Mouse (Mus musculus) MEL (cell line): ENCODE measurements at regions not wholly inside any gene's neighbourhood (a gene's known extent, or its start where the extent isn't known, plus 50 kb on each side); places are given as distances from the start of the nearest gene placed in this dataset.

Experiments
- DNase-seq: peaks from one replicate; pipeline ENCODE4 v3.0.0; 2011; ENCODE audit warnings: low read depth, low spot score
- H3K27ac ChIP-seq: 2 replicates; pipeline ENCODE4 v1.5.1; 2012; ENCODE audit warnings: low read depth, mild to moderate bottlenecking, control low read depth, low read length, moderate library complexity; ENCODE audit not compliant: control insufficient read depth
- H3K27me3 ChIP-seq, 2 experiments: fragments of 150-350 bp in 1 of 2; sonication (generic) in 1 of 2; 2 replicates each; pipeline ENCODE4 v1.6.1; 2012; ENCODE audit warnings: low read length in 2 of 2, mild to moderate bottlenecking in 2 of 2, improper control_type of control experiment in 1 of 2, moderate library complexity in 1 of 2; ENCODE audit not compliant: insufficient read depth in 2 of 2, control insufficient read depth in 1 of 2
- H3K36me3 ChIP-seq, 2 experiments: 2 replicates each; pipeline ENCODE4 v1.6.1; 2012 to 2014; ENCODE audit warnings: low read length in 2 of 2, improper control_type of control experiment in 1 of 2, inconsistent platforms in 1 of 2, mild to moderate bottlenecking in 1 of 2; ENCODE audit not compliant: insufficient read depth in 2 of 2, control insufficient read depth in 1 of 2
- H3K4me1 ChIP-seq, 2 experiments: fragments of 150-350 bp in 1 of 2; sonication (generic) in 1 of 2; 2 replicates each; pipeline ENCODE4 v1.6.1; 2012; ENCODE audit warnings: low read length in 2 of 2, improper control_type of control experiment in 1 of 2, mild to moderate bottlenecking in 1 of 2; ENCODE audit not compliant: insufficient read depth in 2 of 2, control insufficient read depth in 1 of 2
- H3K4me3 ChIP-seq, 2 experiments: fragments of 150-350 bp in 1 of 2; sonication (generic) in 1 of 2; 2 replicates each; pipeline ENCODE4 v1.5.1; 2012; ENCODE audit warnings: low read depth in 2 of 2, low read length in 2 of 2, mild to moderate bottlenecking in 2 of 2, moderate library complexity in 2 of 2, control low read depth in 1 of 2, improper control_type of control experiment in 1 of 2; ENCODE audit not compliant: control insufficient read depth in 1 of 2, insufficient read depth in 1 of 2
- H3K79me2 ChIP-seq: 2 replicates; pipeline ENCODE4 v1.6.1; 2012; ENCODE audit warnings: mild to moderate bottlenecking, low read length, moderate library complexity; ENCODE audit not compliant: control insufficient read depth, poor library complexity, insufficient read depth
- H3K9ac ChIP-seq: 2 replicates; pipeline ENCODE4 v1.6.1; 2012; ENCODE audit warnings: low read depth, mild to moderate bottlenecking, control low read depth, low read length, moderate library complexity; ENCODE audit not compliant: control insufficient read depth, poor library complexity, severe bottlenecking
- H3K9me3 ChIP-seq: fragments of 150-350 bp; sonication (generic); replicated peaks from 2 replicates; pipeline ENCODE4 v1.6.1; 2012; ENCODE audit warnings: mild to moderate bottlenecking, low read length, improper control_type of control experiment, moderate library complexity; ENCODE audit not compliant: insufficient read depth
- BHLHE40 ChIP-seq: IDR thresholded peaks from 2 replicates; pipeline ENCODE4 v1.6.1; 2012; ENCODE audit warnings: low read depth, mild to moderate bottlenecking, inconsistent platforms, low read length, improper control_type of control experiment, borderline replicate concordance
- CHD2 ChIP-seq: IDR thresholded peaks from 2 replicates; pipeline ENCODE4 v1.6.1; 2011; ENCODE audit warnings: low read length, improper control_type of control experiment
- CTCF ChIP-seq, 3 experiments: IDR thresholded peaks in 2 of 3; conservative IDR thresholded peaks in 1 of 3; 2 replicates each; pipeline ENCODE4 v1.5.1; 2011 to 2012; ENCODE audit warnings: low read length in 3 of 3, low read depth in 2 of 3, mild to moderate bottlenecking in 2 of 3, improper control_type of control experiment in 1 of 3, inconsistent platforms in 1 of 3, mixed read lengths in 1 of 3, moderate library complexity in 1 of 3; ENCODE audit not compliant: control insufficient read depth in 1 of 3, insufficient read depth in 1 of 3, poor library complexity in 1 of 3, severe bottlenecking in 1 of 3
- E2F4 ChIP-seq: IDR thresholded peaks from 2 replicates; pipeline ENCODE4 v1.6.1; 2011; ENCODE audit warnings: low read depth, low read length, improper control_type of control experiment, borderline replicate concordance
- ELF1 ChIP-seq: IDR thresholded peaks from 2 replicates; pipeline ENCODE4 v1.6.1; 2014; ENCODE audit warnings: low read depth, mild to moderate bottlenecking, inconsistent platforms, low read length, improper control_type of control experiment, moderate library complexity
- ETS1 ChIP-seq: IDR thresholded peaks from 2 replicates; pipeline ENCODE4 v1.6.1; 2012; ENCODE audit warnings: low read depth, mild to moderate bottlenecking, inconsistent platforms, low read length, improper control_type of control experiment, moderate library complexity
- GABPA ChIP-seq: IDR thresholded peaks from 2 replicates; pipeline ENCODE4 v1.6.1; 2012; ENCODE audit warnings: low read depth, mild to moderate bottlenecking, inconsistent platforms, low read length, improper control_type of control experiment, moderate library complexity
- GATA1 ChIP-seq: IDR thresholded peaks from 2 replicates; pipeline ENCODE4 v1.6.1; 2011; ENCODE audit warnings: low read depth, low read length, improper control_type of control experiment
- HCFC1 ChIP-seq: IDR thresholded peaks from 2 replicates; pipeline ENCODE4 v1.6.1; 2012; ENCODE audit warnings: low read depth, mild to moderate bottlenecking, inconsistent platforms, low read length, improper control_type of control experiment, moderate library complexity
- JUND ChIP-seq: IDR thresholded peaks from 2 replicates; pipeline ENCODE4 v1.6.1; 2011; ENCODE audit warnings: low read depth, mild to moderate bottlenecking, improper control_type of control experiment, low read length
- KAT2A ChIP-seq: conservative IDR thresholded peaks from 2 replicates; pipeline ENCODE4 v1.6.1; 2012; ENCODE audit warnings: low read depth, low read length, improper control_type of control experiment, inconsistent platforms
- MAFK ChIP-seq: IDR thresholded peaks from 2 replicates; pipeline ENCODE4 v1.6.1; 2011; ENCODE audit warnings: low read depth, mild to moderate bottlenecking, low read length, improper control_type of control experiment, borderline replicate concordance
- MAX ChIP-seq: IDR thresholded peaks from 2 replicates; pipeline ENCODE4 v1.6.1; 2011; ENCODE audit warnings: low read length, improper control_type of control experiment
- MEF2A ChIP-seq: IDR thresholded peaks from 2 replicates; pipeline ENCODE4 v1.6.1; 2014; ENCODE audit warnings: low read depth, mild to moderate bottlenecking, inconsistent platforms, low read length, improper control_type of control experiment; ENCODE audit not compliant: poor library complexity, insufficient replicate concordance, severe bottlenecking; ENCODE audit errors: extremely low read depth
- MXI1 ChIP-seq: IDR thresholded peaks from 2 replicates; pipeline ENCODE4 v1.6.1; 2011; ENCODE audit warnings: mild to moderate bottlenecking, low read depth, low read length, improper control_type of control experiment
- MYB ChIP-seq: IDR thresholded peaks from 2 replicates; pipeline ENCODE4 v1.6.1; 2011; ENCODE audit warnings: mild to moderate bottlenecking, low read depth, low read length, improper control_type of control experiment
- MYC ChIP-seq: IDR thresholded peaks from 2 replicates; pipeline ENCODE4 v1.6.1; 2011; ENCODE audit warnings: low read depth, mild to moderate bottlenecking, low read length, improper control_type of control experiment, moderate library complexity
- NRF1 ChIP-seq: IDR thresholded peaks from 2 replicates; pipeline ENCODE4 v1.6.1; 2014; ENCODE audit warnings: low read depth, mild to moderate bottlenecking, inconsistent platforms, low read length, improper control_type of control experiment, moderate library complexity; ENCODE audit not compliant: poor library complexity, insufficient read depth, severe bottlenecking
- POLR2A ChIP-seq, 2 experiments: IDR thresholded peaks; 2 replicates each; pipeline ENCODE4 v1.6.1; 2011 to 2012; ENCODE audit warnings: low read length in 2 of 2, mild to moderate bottlenecking in 2 of 2, control low read depth in 1 of 2, improper control_type of control experiment in 1 of 2, low read depth in 1 of 2, moderate library complexity in 1 of 2; ENCODE audit not compliant: control insufficient read depth in 1 of 2, insufficient read depth in 1 of 2, poor library complexity in 1 of 2
- RAD21 ChIP-seq: IDR thresholded peaks from 2 replicates; pipeline ENCODE4 v1.6.1; 2011; ENCODE audit warnings: mild to moderate bottlenecking, low read depth, low read length, improper control_type of control experiment
- SIN3A ChIP-seq: IDR thresholded peaks from 2 replicates; pipeline ENCODE4 v1.6.1; 2012; ENCODE audit warnings: low read length, improper control_type of control experiment, inconsistent platforms
- SMC3 ChIP-seq: IDR thresholded peaks from 2 replicates; pipeline ENCODE4 v1.6.1; 2011; ENCODE audit warnings: low read depth, low read length, improper control_type of control experiment
- TAL1 ChIP-seq: IDR thresholded peaks from 2 replicates; pipeline ENCODE4 v1.6.1; 2012; ENCODE audit warnings: mild to moderate bottlenecking, inconsistent platforms, low read length, moderate library complexity, mixed read lengths
- TCF12 ChIP-seq: IDR thresholded peaks from 2 replicates; pipeline ENCODE4 v1.6.1; 2014; ENCODE audit warnings: low read depth, mild to moderate bottlenecking, inconsistent platforms, low read length, improper control_type of control experiment, moderate library complexity
- UBTF ChIP-seq: IDR thresholded peaks from 2 replicates; pipeline ENCODE4 v1.6.1; 2012; ENCODE audit warnings: low read depth, mild to moderate bottlenecking, inconsistent platforms, low read length, improper control_type of control experiment, moderate library complexity, borderline replicate concordance; ENCODE audit not compliant: insufficient read depth
- USF1 ChIP-seq: IDR thresholded peaks from 2 replicates; pipeline ENCODE4 v1.6.1; 2014; ENCODE audit warnings: low read depth, mild to moderate bottlenecking, inconsistent platforms, low read length, improper control_type of control experiment, moderate library complexity
- ZC3H11A ChIP-seq: IDR thresholded peaks from 2 replicates; pipeline ENCODE4 v1.6.1; 2012; ENCODE audit warnings: low read depth, mild to moderate bottlenecking, inconsistent platforms, low read length, improper control_type of control experiment
- ZKSCAN1 ChIP-seq: IDR thresholded peaks from 2 replicates; pipeline ENCODE4 v1.6.1; 2012; ENCODE audit warnings: low read depth, mild to moderate bottlenecking, inconsistent platforms, low read length, improper control_type of control experiment, moderate library complexity
- ZMIZ1 ChIP-seq: IDR thresholded peaks from 2 replicates; pipeline ENCODE4 v1.6.1; 2012; ENCODE audit warnings: low read depth, mild to moderate bottlenecking, inconsistent platforms, low read length, improper control_type of control experiment, moderate library complexity
- ZNF384 ChIP-seq: IDR thresholded peaks from 2 replicates; pipeline ENCODE4 v1.6.1; 2012; ENCODE audit warnings: low read depth, mild to moderate bottlenecking, inconsistent platforms, low read length, improper control_type of control experiment

DNA sequence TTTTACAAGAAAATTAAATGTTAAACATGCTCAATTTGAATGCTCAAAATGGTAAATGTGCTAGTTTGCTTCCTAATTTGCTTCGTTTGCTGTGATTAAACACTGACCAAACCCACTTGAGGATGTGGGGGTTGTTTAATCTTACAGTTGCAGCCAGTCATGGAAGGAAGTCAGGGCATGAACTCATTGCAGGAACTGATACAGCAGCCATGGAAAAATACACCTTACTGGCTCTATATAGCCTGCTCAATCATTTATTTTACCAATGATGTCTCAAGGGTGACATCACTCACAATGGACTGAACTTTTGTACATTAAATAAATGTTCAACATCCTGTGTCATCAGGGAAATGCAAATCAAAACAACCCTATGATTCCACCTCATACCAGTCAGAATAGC lies 430.0 kb upstream of the Negr1 start:
- no peaks in the 10 kb centered on the region for H3K9me3 ChIP-seq
- DNase-seq = no peak
- no peaks in the 10 kb centered on the region for H3K36me3 ChIP-seq
- no peak overlapping the region for H3K9ac ChIP-seq
- no peak overlapping the region for H3K27ac ChIP-seq
- H3K79me2 ChIP-seq = no peaks in the 10 kb centered on the region
- no peaks in the 10 kb centered on the region for H3K27me3 ChIP-seq
- no peak overlapping the region for H3K4me3 ChIP-seq
- TF ChIP-seq GABPA (no peak), CTCF (IDR thresholded peaks at IDR 0.05 in 2 of 3, conservative IDR thresholded peaks at IDR 0.05 in 1 of 3; ENCODE audit: control insufficient read depth in 1 of 3, insufficient read depth in 1 of 3, low read depth in 2 of 3, low read length in 3 of 3, poor library complexity in 1 of 3, severe bottlenecking in 1 of 3) (no peak), HCFC1 (no peak), UBTF (no peak), ZMIZ1 (no peak), ETS1 (no peak), BHLHE40 (no peak), ZKSCAN1 (no peak), MXI1 (no peak), TAL1 (no peak), RAD21 (no peak), MAX (no peak), KAT2A (no peak), ZNF384 (no peak), CHD2 (no peak), USF1 (no peak), MYC (no peak), JUND (no peak), POLR2A (IDR thresholded peaks at IDR 0.05; ENCODE audit: control insufficient read depth in 1 of 2, insufficient read depth in 1 of 2, low read depth in 1 of 2, low read length in 2 of 2, poor library complexity in 1 of 2) (no peak)
- H3K4me1 ChIP-seq = no peaks in the 10 kb centered on the region

DNA sequence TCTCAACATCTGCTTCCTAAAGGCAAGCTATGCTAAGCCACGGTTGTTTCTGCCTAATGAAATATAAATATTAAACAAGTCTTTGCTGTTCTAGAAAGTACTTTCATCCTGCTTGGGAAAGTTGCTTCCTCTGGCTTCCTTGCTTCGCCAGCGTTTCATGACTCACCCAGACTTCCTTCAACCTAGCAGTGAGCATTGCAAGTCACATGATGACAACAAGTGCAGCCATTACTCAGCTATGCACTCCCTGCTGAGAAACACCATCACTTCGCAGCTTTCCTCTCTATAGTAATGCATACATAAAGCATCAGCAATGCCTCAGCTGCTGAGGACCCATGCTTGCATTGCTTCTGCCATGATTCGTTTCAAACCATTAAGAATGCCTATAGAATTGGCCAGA lies 420.2 kb upstream of the Negr1 start:
- DNase-seq = no peak
- TF ChIP-seq NRF1 (no peak), MXI1 (no peak), ZKSCAN1 (no peak), SIN3A (no peak), SMC3 (no peak), E2F4 (no peak), CTCF (IDR thresholded peaks at IDR 0.05 in 2 of 3, conservative IDR thresholded peaks at IDR 0.05 in 1 of 3; ENCODE audit: control insufficient read depth in 1 of 3, insufficient read depth in 1 of 3, low read depth in 2 of 3, low read length in 3 of 3, poor library complexity in 1 of 3, severe bottlenecking in 1 of 3) (no peak), MEF2A (no peak), GATA1 (no peak), MAFK (no peak), TCF12 (no peak), UBTF (no peak), ELF1 (no peak), MAX (no peak), MYB (no peak), ZC3H11A (no peak)
- H3K4me3 ChIP-seq = no peak overlapping the region
- no peaks in the 10 kb centered on the region for H3K36me3 ChIP-seq
- no peaks in the 10 kb centered on the region for H3K4me1 ChIP-seq
- no peak overlapping the region for H3K27ac ChIP-seq
- H3K27me3 ChIP-seq = no peaks in the 10 kb centered on the region
- no peak overlapping the region for H3K9ac ChIP-seq
- no peaks in the 10 kb centered on the region for H3K9me3 ChIP-seq
- no peaks in the 10 kb centered on the region for H3K79me2 ChIP-seq
